ENCODE assay signal across 12 mouse cellular contexts in genomic region chr2:75891981-75892380, GRCm38 (mm10). TPM values are rescaled to one million over a fixed set of nuclear protein-coding genes. Genes with fewer than 3 reads are reported as not detected.
DNase-seq lines count a peak whose midpoint lies in the region; ATAC-seq and TF ChIP-seq lines count a peak whose summit lies in the region.
"Had no signal": no experiment of that assay in that cellular context is flagged by ENCODE, and none has a peak within 500 bp of the region (broad histone marks: within the 10 kb centered on the region; RNA-seq: fewer than 3 reads in every experiment).

No protein-coding gene starts in this region.

- no peak for TF ChIP-seq POLR2A in kidney, adult 2 months (IDR thresholded peaks at IDR 0.05; ENCODE audit: low read depth, low read length)

- WGBS in kidney, adult 2 months = 59% methylated on average over 4 of the region's 4 CpGs

- peak; percentile 30 for DNase-seq in thymus, postnatal 0 days (ENCODE audit: low spot score)
- no peak for DNase-seq in thymus, postnatal 4 days
- no peak for DNase-seq in kidney, adult 2 months
- DNase-seq in testis, postnatal 14 days (ENCODE audit: low spot score) = no peak
- DNase-seq in spleen, postnatal 10 days (ENCODE audit: low spot score in 2 of 2) = no peak
- DNase-seq: cerebellum, adult 9-11 months; layer of hippocampus, adult 9-11 months; lung, embryonic 14.5 days had no signal

- no peak overlapping the region for H3K27ac ChIP-seq in kidney, adult 2 months (ENCODE audit: insufficient read depth, low read depth, low read length)
- H3K27ac ChIP-seq: kidney, embryonic 15.5 days; midbrain, embryonic 15.5 days had no signal

- H3K27me3 ChIP-seq in kidney, adult 2 months (replicated peaks; ENCODE audit: control insufficient read depth, insufficient read depth, low read length) = no peaks in the 10 kb centered on the region
- H3K27me3 ChIP-seq: kidney, embryonic 15.5 days; midbrain, embryonic 15.5 days had no signal

- ATAC-seq in activated CD4-positive, CD25-positive, alpha-beta regulatory T cell, adult 4 months = peak; percentile 89
- ATAC-seq in inflammation-experienced regulatory T-cells, adult 6 months = peak; percentile 91
- ATAC-seq: midbrain, embryonic 15.5 days had no signal

- H3K4me3 ChIP-seq in kidney, adult 2 months (ENCODE audit: insufficient read depth, low read depth, low read length) = no peak overlapping the region
- H3K4me3 ChIP-seq: kidney, embryonic 15.5 days; midbrain, embryonic 15.5 days had no signal

- peaks cover 2% of the 10 kb centered on the region for H3K36me3 ChIP-seq in kidney, adult 2 months (ENCODE audit: control insufficient read depth, insufficient read depth, low read length)
- H3K36me3 ChIP-seq: midbrain, embryonic 15.5 days had no signal

- H3K4me1 ChIP-seq in kidney, adult 2 months (ENCODE audit: control insufficient read depth, insufficient read depth, low read length) = no peaks in the 10 kb centered on the region; the same call in 1 of the 2 replicates
- H3K4me1 ChIP-seq: kidney, embryonic 15.5 days; midbrain, embryonic 15.5 days had no signal

- TF ChIP-seq CTCF in kidney, adult 2 months (conservative IDR thresholded peaks at IDR 0.05; ENCODE audit: insufficient read depth, insufficient read length, low read depth, low read length) = no peak

RNA-seq across cellular contexts. Expression of gene Ttc30b, which starts 46.4 kb away (rescaled TPM):
- 4.2 and 5.5 TPM in 2 replicates for polyA plus RNA-seq in thymus, postnatal 0 days (2015; fragmentation: Nextera tagmentation; extraction: Ambion mirVana)
- polyA plus RNA-seq in activated CD4-positive, CD25-positive, alpha-beta regulatory T cell, adult 4 months (2017; shearing (Covaris generic)) = 1 to 10 TPM in 1 of 2 experiments, under 1 TPM in 1; 0.52 to 1.5 TPM
- 1 to 10 TPM in 2 of 3 experiments, under 1 TPM in 1; 0.74 to 2.6 (median 1.7) TPM for polyA plus RNA-seq in inflammation-experienced regulatory T-cells, adult 6 months (2017; shearing (Covaris generic))
- 9.4 and 11.8 TPM in 2 replicates for polyA plus RNA-seq in kidney, adult 2 months (2012; rRNA removed)
